Mouse (Mus musculus): ENCODE measurements around the gene Klhl3. TPM values are rescaled to one million over a fixed set of nuclear protein-coding genes. Genes with fewer than 3 reads are reported as not detected.

The Klhl3 gene
- polyA plus RNA-seq, 1 experiment from 2014 or later: 11.9 TPM

MicroRNAs within 50 kb of the gene (microRNA counts, 519-probe panel; counts per million panel counts)
- microRNA mmu-miR-874: not detected

Small RNA genes within 50 kb of the gene (microRNA-seq; reads per million reads assigned to microRNA genes)
- gene Mir874: 276 reads per million, percentile 64 among the genes with 10 or more reads in this experiment

Other genes with a start within 250 kb of the Klhl3 start
- gene Spock1, start 205.3 kb downstream of the Klhl3 start, polyA plus RNA-seq (2014; fragmentation: Nextera tagmentation; extraction: Ambion mirVana): 104 and 118 TPM in 2 replicates
- gene Hnrnpa0, start 15.0 kb upstream of the Klhl3 start, polyA plus RNA-seq (2014; fragmentation: Nextera tagmentation; extraction: Ambion mirVana): 50.2 and 56.9 TPM in 2 replicates
- 53.4 and 63.2 TPM in 2 replicates for gene Idnk, start 44.1 kb upstream of the Klhl3 start, polyA plus RNA-seq (2014; fragmentation: Nextera tagmentation; extraction: Ambion mirVana)
- gene Ubqln1, start 102.1 kb upstream of the Klhl3 start, polyA plus RNA-seq (2014; fragmentation: Nextera tagmentation; extraction: Ambion mirVana): 120 and 149 TPM in 2 replicates
- gene Gkap1, start 162.1 kb upstream of the Klhl3 start, polyA plus RNA-seq (2014; fragmentation: Nextera tagmentation; extraction: Ambion mirVana): 25.6 and 29.9 TPM in 2 replicates
- gene Kif27, start 245.5 kb upstream of the Klhl3 start, polyA plus RNA-seq (2014; fragmentation: Nextera tagmentation; extraction: Ambion mirVana): 2.7 and 3.1 TPM in 2 replicates